In the genomic region with DNA sequence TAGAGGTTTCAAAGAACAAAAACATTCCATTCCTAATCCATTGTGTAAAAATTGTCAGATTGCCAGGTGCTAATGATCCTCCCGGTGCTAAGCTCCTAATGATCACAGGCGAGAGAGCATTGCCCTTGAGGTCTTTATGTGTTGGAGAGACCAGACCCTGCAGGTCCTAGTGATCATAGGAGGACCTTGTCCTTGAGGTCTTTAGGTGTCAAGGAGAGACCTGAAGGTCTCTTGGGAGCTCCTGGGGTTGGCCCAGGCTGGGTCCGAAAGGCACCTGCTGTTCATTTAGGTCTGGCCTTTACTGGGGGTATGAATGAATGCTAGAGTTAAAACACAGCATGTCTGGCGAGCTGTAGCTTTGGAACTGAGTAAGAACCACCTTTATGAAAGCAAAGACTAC, we compare ENCODE assay signal across 36 mouse cellular contexts. TPM values are rescaled to one million over a fixed set of nuclear protein-coding genes. Genes with fewer than 3 reads are reported as not detected.
"Had no signal": no experiment of that assay in that cellular context is flagged by ENCODE, and none has a peak within 500 bp of the region (broad histone marks: within the 10 kb centered on the region; RNA-seq: fewer than 3 reads in every experiment).

No protein-coding gene starts in this region.

- H3K4me3 ChIP-seq: embryonic facial prominence, embryonic 10.5 days; embryonic facial prominence, embryonic 12.5 days; embryonic facial prominence, embryonic 13.5 days; embryonic facial prominence, embryonic 15.5 days; erythroblast, embryonic 14.5 days; forebrain, embryonic 10.5 days; forebrain, embryonic 12.5 days; forebrain, embryonic 13.5 days; forebrain, embryonic 15.5 days; gastrocnemius, adult 2 months; heart, adult 2 months had no signal

- H3K27me3 ChIP-seq: embryonic facial prominence, embryonic 12.5 days; embryonic facial prominence, embryonic 13.5 days; embryonic facial prominence, embryonic 15.5 days; forebrain, embryonic 12.5 days; forebrain, embryonic 13.5 days; forebrain, embryonic 15.5 days had no signal

- H3K4me2 ChIP-seq: embryonic facial prominence, embryonic 12.5 days; embryonic facial prominence, embryonic 13.5 days; embryonic facial prominence, embryonic 15.5 days; forebrain, embryonic 12.5 days; forebrain, embryonic 13.5 days; forebrain, embryonic 15.5 days had no signal

- H3K4me1 ChIP-seq: embryonic facial prominence, embryonic 10.5 days; embryonic facial prominence, embryonic 12.5 days; embryonic facial prominence, embryonic 13.5 days; embryonic facial prominence, embryonic 15.5 days; forebrain, embryonic 10.5 days; forebrain, embryonic 13.5 days had no signal

- H3K9ac ChIP-seq: embryonic facial prominence, embryonic 12.5 days; embryonic facial prominence, embryonic 13.5 days; embryonic facial prominence, embryonic 15.5 days; forebrain, embryonic 12.5 days; forebrain, embryonic 13.5 days; forebrain, embryonic 15.5 days; forebrain, postnatal 0 days had no signal

- DNase-seq: cerebellum, adult 2 months; cerebellum, adult 8-10 months; cerebellum, adult 9-10 months; cerebellum, adult 9-11 months; cerebellum, postnatal 10 days; cerebellum, postnatal 14 days; cerebellum, postnatal 25 days; cerebellum, postnatal 36 days; embryo, embryonic 11 days; forebrain, postnatal 0 days; gastrocnemius, adult 2 months; gastrocnemius, postnatal 10 days; gastrocnemius, postnatal 14 days; gastrocnemius, postnatal 25 days; gastrocnemius, postnatal 36 days; heart, adult 18-20 months; heart, adult 2 months had no signal

- ATAC-seq: forebrain, embryonic 13.5 days; forebrain, embryonic 14.5 days; forebrain, embryonic 15.5 days; forebrain, embryonic 16.5 days; forebrain, postnatal 0 days had no signal

- H3K27ac ChIP-seq: embryonic facial prominence, embryonic 10.5 days; embryonic facial prominence, embryonic 12.5 days; embryonic facial prominence, embryonic 13.5 days; embryonic facial prominence, embryonic 15.5 days; forebrain, embryonic 10.5 days; forebrain, embryonic 12.5 days; forebrain, embryonic 13.5 days; forebrain, embryonic 15.5 days; gastrocnemius, adult 2 months; heart, adult 2 months had no signal

- H3K9me3 ChIP-seq: embryonic facial prominence, embryonic 10.5 days; embryonic facial prominence, embryonic 12.5 days; embryonic facial prominence, embryonic 13.5 days; embryonic facial prominence, embryonic 15.5 days; forebrain, embryonic 10.5 days; forebrain, embryonic 12.5 days; forebrain, embryonic 13.5 days; forebrain, embryonic 15.5 days had no signal

RNA-seq across cellular contexts. Expression of a gene that starts 14.3 kb away (rescaled TPM):
- total RNA-seq: common myeloid progenitor, adult 5-6 weeks; gastrocnemius, adult 18-20 months; gastrocnemius, adult 2 months; gastrocnemius, adult 8-10 months; gastrocnemius, postnatal 10 days; gastrocnemius, postnatal 14 days; gastrocnemius, postnatal 25 days; gastrocnemius, postnatal 36 days; gastrocnemius, postnatal 4 days; granulocyte monocyte progenitor cell, adult 5-6 weeks; heart, adult 18-20 months; heart, adult 2 months; heart, adult 8-10 months had no signal
- polyA plus RNA-seq: embryonic facial prominence, embryonic 10.5 days; embryonic facial prominence, embryonic 11.5 days; embryonic facial prominence, embryonic 12.5 days; embryonic facial prominence, embryonic 13.5 days; erythroblast, embryonic 14.5 days; forebrain, embryonic 10.5 days; forebrain, embryonic 11.5 days; forebrain, embryonic 12.5 days; forebrain, embryonic 13.5 days; forebrain, embryonic 14.5 days; forebrain, embryonic 15.5 days; forebrain, embryonic 16.5 days; heart, adult 2 months had no signal
